Mouse (Mus musculus): ENCODE data around the gene Pamr1. TPM values are rescaled to one million over a fixed set of nuclear protein-coding genes. Genes with fewer than 3 reads are reported as not detected.

Gene Pamr1
- polyA plus RNA-seq, 1 experiment from 2014 or later, result 3.8 TPM

DNA sequence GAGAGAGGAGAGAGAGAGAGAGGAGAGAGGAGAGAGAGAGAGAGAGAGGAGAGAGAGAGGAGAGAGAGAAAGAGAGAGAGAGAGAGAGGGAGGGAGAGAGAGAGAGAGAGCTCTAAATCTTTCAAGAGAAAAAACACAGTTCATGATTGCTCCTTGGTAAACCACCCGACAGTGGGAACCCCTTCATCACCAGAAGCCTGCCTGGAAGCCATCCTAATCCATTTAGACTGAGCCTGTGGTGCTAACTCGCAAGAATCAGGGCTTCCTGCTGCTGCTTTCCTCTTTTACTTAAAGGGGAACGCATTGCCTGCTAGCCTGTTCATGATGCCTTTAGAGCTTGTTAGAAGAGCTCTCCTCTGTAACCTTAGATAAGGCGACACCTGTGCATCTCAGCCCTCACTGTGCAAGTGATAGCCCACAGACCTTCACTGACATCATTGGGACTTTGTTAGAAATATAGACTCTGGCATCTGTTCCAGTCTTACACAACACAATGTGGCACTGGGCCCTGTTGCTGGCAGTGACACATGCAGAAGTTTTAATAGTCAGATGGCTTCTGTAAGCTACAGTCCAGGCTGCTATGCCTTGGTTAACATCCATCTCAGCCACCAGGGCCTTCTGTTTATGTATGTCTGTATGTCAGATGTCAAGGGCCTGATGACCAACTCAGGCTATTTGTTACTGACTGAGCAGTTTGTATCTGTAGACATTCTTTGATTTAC, 8.2 kb upstream of the Pamr1 start:
- H3K4me1 ChIP-seq (ENCODE audit: control insufficient read depth, insufficient read depth, low read length), result no peaks in the 10 kb centered on the region; the same call in 1 of the 2 replicates
- H3K9me3 ChIP-seq (ENCODE audit: control insufficient read depth, low read length), result no peaks in the 10 kb centered on the region
- no peak overlapping the region for H3K27ac ChIP-seq (ENCODE audit: low read depth, low read length)
- 46% methylated on average over 4 of the region's 4 CpGs for WGBS
- no peaks in the 10 kb centered on the region for H3K36me3 ChIP-seq (ENCODE audit: control insufficient read depth, insufficient read depth, low read length)
- no peak overlapping the region for H3K4me3 ChIP-seq (ENCODE audit: low read depth, low read length)
- no peak for ATAC-seq (ENCODE audit: insufficient read depth, low FRiP score, low TSS enrichment)
- H3K27me3 ChIP-seq (ENCODE audit: control insufficient read depth, insufficient read depth, low read length), result 0 out of 2 replicates have a peak, but pooled peaks cover 2% of the 10 kb centered on the region
- H3K9ac ChIP-seq (ENCODE audit: low read length), result no peak overlapping the region
- no peak overlapping the region for H3K4me2 ChIP-seq (ENCODE audit: low read depth)
- DNase-seq (ENCODE audit: low spot score), result no peak

- 49% methylated on average over 6 of the region's 6 CpGs for WGBS
Observed at GRCm38 (mm10) chr2:102543961-102544719, 5.7 kb upstream of the Pamr1 start.

DNA sequence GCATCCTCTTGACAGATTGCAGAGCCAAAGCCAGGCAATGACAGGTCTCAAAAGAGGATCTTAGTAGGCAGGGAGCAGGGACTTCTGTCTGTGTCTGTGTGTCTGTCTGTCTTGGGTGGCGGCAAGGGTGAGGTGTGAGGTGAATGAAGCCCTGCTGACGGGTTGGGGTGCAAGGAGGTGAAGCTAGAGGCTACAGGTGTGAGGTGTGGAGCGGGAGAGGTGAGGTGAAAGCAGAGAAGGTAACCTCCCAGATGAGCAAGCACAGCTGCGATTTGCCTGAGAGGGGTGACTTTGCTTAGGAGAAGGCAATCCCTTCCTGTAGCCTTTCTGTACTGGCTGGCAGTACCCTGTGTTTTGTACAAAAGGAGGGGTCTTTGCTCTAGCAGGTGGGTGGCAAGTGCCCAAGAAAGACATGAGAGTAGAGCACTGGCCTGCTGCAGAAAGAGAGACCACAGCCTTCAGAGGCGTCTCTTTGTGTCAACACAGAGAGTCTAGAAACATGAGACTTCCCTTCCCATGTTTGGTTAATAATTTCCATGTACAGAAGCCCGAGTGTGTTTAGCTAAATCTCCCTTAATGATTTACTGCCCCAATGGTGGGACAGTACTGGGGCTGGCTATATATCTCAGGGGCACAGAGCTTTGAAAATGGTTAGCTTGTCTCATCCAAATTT, 1.2 kb downstream of the Pamr1 start:
- WGBS, result 44% methylated on average over 6 of the region's 6 CpGs
- H3K36me3 ChIP-seq (ENCODE audit: control insufficient read depth, insufficient read depth, low read length), result no peaks in the 10 kb centered on the region
- no peak overlapping the region for H3K9ac ChIP-seq (ENCODE audit: low read length)
- no peaks in the 10 kb centered on the region for H3K4me1 ChIP-seq (ENCODE audit: control insufficient read depth, insufficient read depth, low read length)
- ATAC-seq (ENCODE audit: insufficient read depth, low FRiP score, low TSS enrichment), result no peak
- H3K27ac ChIP-seq (ENCODE audit: low read depth, low read length), result no peak overlapping the region
- no peak overlapping the region for H3K4me2 ChIP-seq (ENCODE audit: low read depth)
- no peak overlapping the region for H3K4me3 ChIP-seq (ENCODE audit: low read depth, low read length)
- no peak for DNase-seq (ENCODE audit: low spot score)
- no peaks in the 10 kb centered on the region for H3K9me3 ChIP-seq (ENCODE audit: control insufficient read depth, low read length)
- 0 out of 2 replicates have a peak, but pooled peaks cover 6% of the 10 kb centered on the region for H3K27me3 ChIP-seq (ENCODE audit: control insufficient read depth, insufficient read depth, low read length)

More at GRCm38 (mm10) chr2:102543961-102544719, 5.7 kb upstream of the Pamr1 start:
- ATAC-seq (ENCODE audit: insufficient read depth, low FRiP score, low TSS enrichment) (no peak), DNase-seq (ENCODE audit: low spot score) (no peak)
- H3K4me1 ChIP-seq (ENCODE audit: control insufficient read depth, insufficient read depth, low read length), result no peaks in the 10 kb centered on the region; the same call in 1 of the 2 replicates
- H3K27me3 ChIP-seq (ENCODE audit: control insufficient read depth, insufficient read depth, low read length), result 0 out of 2 replicates have a peak, but pooled peaks cover 2% of the 10 kb centered on the region
- no peaks in the 10 kb centered on the region for H3K9me3 ChIP-seq (ENCODE audit: control insufficient read depth, low read length)
- H3K9ac ChIP-seq (ENCODE audit: low read length), result no peak overlapping the region
- H3K36me3 ChIP-seq (ENCODE audit: control insufficient read depth, insufficient read depth, low read length), result no peaks in the 10 kb centered on the region
- no peak overlapping the region for H3K27ac ChIP-seq (ENCODE audit: low read depth, low read length)
- H3K4me3 ChIP-seq (ENCODE audit: low read depth, low read length), result no peak overlapping the region
- no peak overlapping the region for H3K4me2 ChIP-seq (ENCODE audit: low read depth)

- Histone ChIP-seq H3K27ac (ENCODE audit: low read depth, low read length) (no peak overlapping the region), H3K4me1 (ENCODE audit: control insufficient read depth, insufficient read depth, low read length) (no peaks in the 10 kb centered on the region), H3K27me3 (ENCODE audit: control insufficient read depth, insufficient read depth, low read length) (0 out of 2 replicates have a peak, but pooled peaks cover 6% of the 10 kb centered on the region), H3K9me3 (ENCODE audit: control insufficient read depth, low read length) (no peaks in the 10 kb centered on the region), H3K4me3 (ENCODE audit: low read depth, low read length) (no peak overlapping the region), H3K9ac (ENCODE audit: low read length) (no peak overlapping the region), H3K36me3 (ENCODE audit: control insufficient read depth, insufficient read depth, low read length) (no peaks in the 10 kb centered on the region), H3K4me2 (ENCODE audit: low read depth) (no peak overlapping the region)
- no peak for DNase-seq (ENCODE audit: low spot score)
- 36% methylated on average over 3 of the region's 3 CpGs for WGBS
- ATAC-seq (ENCODE audit: insufficient read depth, low FRiP score, low TSS enrichment), result no peak
Observed at GRCm38 (mm10) chr2:102551594-102551993, 1.8 kb downstream of the Pamr1 start.

DNA sequence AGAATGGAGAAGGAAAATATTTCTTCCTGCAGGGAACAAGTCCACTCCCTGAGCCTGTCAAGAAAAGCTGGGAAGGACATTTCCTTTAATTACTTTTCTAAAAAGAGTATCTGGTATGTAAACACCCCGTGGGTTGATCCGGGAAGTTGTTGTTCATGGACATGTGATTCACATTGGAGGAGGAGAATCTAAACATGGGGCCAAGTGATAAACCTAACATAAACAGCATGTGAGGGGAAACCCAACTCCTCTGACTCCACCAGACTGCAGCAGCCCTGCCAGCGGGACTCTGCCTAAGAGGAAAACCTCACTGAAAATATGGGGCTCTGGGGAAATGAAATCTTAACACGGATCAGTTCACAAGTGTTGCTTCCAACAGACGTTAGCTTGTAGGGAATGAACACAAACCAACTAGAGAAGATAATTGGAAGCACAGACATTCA, 2.3 kb downstream of the Pamr1 start:
- no peak overlapping the region for H3K9ac ChIP-seq (ENCODE audit: low read length)
- WGBS, result 53% methylated on average over 5 of the region's 5 CpGs

DNA sequence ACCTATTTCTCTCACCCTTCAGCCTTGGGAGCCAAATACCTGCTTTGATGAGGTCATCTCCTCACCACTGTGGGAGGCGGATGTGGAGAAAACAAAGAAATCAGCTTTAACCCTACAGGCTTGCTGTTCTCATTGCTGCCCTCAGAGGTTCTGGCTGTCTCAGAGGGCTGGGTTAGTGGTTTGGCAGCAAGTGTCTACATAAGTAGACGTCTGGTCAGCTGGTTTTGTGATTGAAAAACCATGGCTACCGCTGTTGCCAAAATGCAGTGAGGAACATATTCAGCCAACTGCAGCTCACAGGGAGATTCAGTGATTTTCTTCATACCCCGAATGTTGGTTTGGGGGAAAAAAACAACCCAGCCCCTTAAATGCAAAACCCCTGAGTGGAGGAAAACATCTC, 7.3 kb downstream of the Pamr1 start:
- no peak overlapping the region for H3K27ac ChIP-seq (ENCODE audit: low read depth, low read length)
- H3K36me3 ChIP-seq (ENCODE audit: control insufficient read depth, insufficient read depth, low read length), result no peaks in the 10 kb centered on the region
- H3K4me1 ChIP-seq (ENCODE audit: control insufficient read depth, insufficient read depth, low read length), result no peaks in the 10 kb centered on the region
- no peaks in the 10 kb centered on the region for H3K9me3 ChIP-seq (ENCODE audit: control insufficient read depth, low read length)
- H3K27me3 ChIP-seq (ENCODE audit: control insufficient read depth, insufficient read depth, low read length), result no peaks in the 10 kb centered on the region
- DNase-seq (ENCODE audit: low spot score), result no peak
- H3K9ac ChIP-seq (ENCODE audit: low read length), result no peak overlapping the region
- 77% methylated on average over 4 of the region's 4 CpGs for WGBS
- no peak overlapping the region for H3K4me2 ChIP-seq (ENCODE audit: low read depth)
- no peak overlapping the region for H3K4me3 ChIP-seq (ENCODE audit: low read depth, low read length)
- no peak for ATAC-seq (ENCODE audit: insufficient read depth, low FRiP score, low TSS enrichment)

More for the DNA sequence above, 2.3 kb downstream of the Pamr1 start:
- Histone ChIP-seq H3K27me3 (ENCODE audit: control insufficient read depth, insufficient read depth, low read length) (0 out of 2 replicates have a peak, but pooled peaks cover 6% of the 10 kb centered on the region), H3K27ac (ENCODE audit: low read depth, low read length) (no peak overlapping the region), H3K9me3 (ENCODE audit: control insufficient read depth, low read length) (no peaks in the 10 kb centered on the region), H3K36me3 (ENCODE audit: control insufficient read depth, insufficient read depth, low read length) (no peaks in the 10 kb centered on the region), H3K4me3 (ENCODE audit: low read depth, low read length) (no peak overlapping the region), H3K4me2 (ENCODE audit: low read depth) (no peak overlapping the region), H3K4me1 (ENCODE audit: control insufficient read depth, insufficient read depth, low read length) (no peaks in the 10 kb centered on the region)
- DNase-seq (ENCODE audit: low spot score) (no peak), ATAC-seq (ENCODE audit: insufficient read depth, low FRiP score, low TSS enrichment) (no peak)

- Histone ChIP-seq H3K9me3 (ENCODE audit: control insufficient read depth, low read length) (no peaks in the 10 kb centered on the region), H3K4me1 (ENCODE audit: control insufficient read depth, insufficient read depth, low read length) (no peaks in the 10 kb centered on the region), H3K4me2 (ENCODE audit: low read depth) (no peak overlapping the region), H3K27ac (ENCODE audit: low read depth, low read length) (no peak overlapping the region), H3K27me3 (ENCODE audit: control insufficient read depth, insufficient read depth, low read length) (no peaks in the 10 kb centered on the region), H3K9ac (ENCODE audit: low read length) (no peak overlapping the region), H3K36me3 (ENCODE audit: control insufficient read depth, insufficient read depth, low read length) (no peaks in the 10 kb centered on the region), H3K4me3 (ENCODE audit: low read depth, low read length) (no peak overlapping the region)
- DNase-seq (ENCODE audit: low spot score), result no peak
- ATAC-seq (ENCODE audit: insufficient read depth, low FRiP score, low TSS enrichment), result no peak
- 78% methylated on average over 12 of the region's 12 CpGs for WGBS
Observed at GRCm38 (mm10) chr2:102558965-102559364, 9.2 kb downstream of the Pamr1 start.

DNA sequence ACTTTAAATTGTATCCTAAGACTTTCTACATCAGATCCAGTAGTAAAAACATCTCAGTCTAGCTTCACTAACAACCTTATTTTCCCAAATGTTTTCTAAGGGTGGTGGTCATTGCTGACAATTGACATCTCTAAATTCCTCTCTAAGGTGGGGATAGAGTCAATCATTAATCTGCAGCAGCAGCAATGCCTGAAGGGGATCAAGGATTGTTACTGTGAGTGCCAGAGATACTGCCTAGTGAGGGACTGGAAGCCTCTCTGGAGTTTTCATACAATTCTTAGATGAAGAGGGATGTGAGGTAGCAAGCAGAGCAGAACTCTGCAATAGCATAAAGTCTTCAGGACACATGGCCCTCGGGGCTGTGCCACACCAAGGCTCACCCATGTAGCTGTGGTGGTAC, 14.0 kb downstream of the Pamr1 start:
- H3K4me3 ChIP-seq (ENCODE audit: low read depth, low read length), result no peak overlapping the region
- ATAC-seq (ENCODE audit: insufficient read depth, low FRiP score, low TSS enrichment), result no peak
- no peak overlapping the region for H3K9ac ChIP-seq (ENCODE audit: low read length)
- no peak overlapping the region for H3K4me2 ChIP-seq (ENCODE audit: low read depth)
- H3K27me3 ChIP-seq (ENCODE audit: control insufficient read depth, insufficient read depth, low read length), result no peaks in the 10 kb centered on the region
- WGBS, result 64% methylated on average over 1 of the region's 1 CpGs
- no peaks in the 10 kb centered on the region for H3K36me3 ChIP-seq (ENCODE audit: control insufficient read depth, insufficient read depth, low read length)
- no peak for DNase-seq (ENCODE audit: low spot score)
- H3K9me3 ChIP-seq (ENCODE audit: control insufficient read depth, low read length), result no peaks in the 10 kb centered on the region
- H3K27ac ChIP-seq (ENCODE audit: low read depth, low read length), result no peak overlapping the region
- no peaks in the 10 kb centered on the region for H3K4me1 ChIP-seq (ENCODE audit: control insufficient read depth, insufficient read depth, low read length)
